Mouse (Mus musculus): ENCODE data around the gene Chst3. TPM values are rescaled to one million over a fixed set of nuclear protein-coding genes. Genes with fewer than 3 reads are reported as not detected.

Chst3 gene
- total RNA-seq, 2 experiments from 2014 or later, result 0.84 to 0.99 TPM

Small RNA genes lying within 50 kb of the gene (microRNA-seq; reads per million reads assigned to microRNA genes)
- not detected for gene Gm22117

Other genes starting within 250 kb of the Chst3 start
- gene Ascc1, start 216.5 kb downstream of the Chst3 start, total RNA-seq (2021), result 10 to 100 TPM; 20.5 to 23.1 TPM
- 10 to 100 TPM; 62.1 to 67.4 TPM for gene Anapc16, start 216.1 kb downstream of the Chst3 start, total RNA-seq (2021)
- 10 to 100 TPM; 14.8 to 16.1 TPM for gene Spock2, start 113.0 kb downstream of the Chst3 start, total RNA-seq (2021)
- 1,000 to 10,000 TPM in 1 of 2 experiments, 100 to 1,000 TPM in 1; 984 to 1,036 TPM for gene Psap, start 58.4 kb upstream of the Chst3 start, total RNA-seq (2021)
- 10 to 100 TPM; 20.2 to 23.5 TPM for gene Vsir, start 127.6 kb upstream of the Chst3 start, total RNA-seq (2021)
- not detected for gene Gm17455, start 180.5 kb upstream of the Chst3 start, total RNA-seq (2021)